Mouse (Mus musculus): ENCODE results near the gene Papolb. TPM values are rescaled to one million over a fixed set of nuclear protein-coding genes. Genes with fewer than 3 reads are reported as not detected.

The Papolb gene
- polyA plus RNA-seq, 1 experiment from 2014 or later = 0.15 TPM

DNA sequence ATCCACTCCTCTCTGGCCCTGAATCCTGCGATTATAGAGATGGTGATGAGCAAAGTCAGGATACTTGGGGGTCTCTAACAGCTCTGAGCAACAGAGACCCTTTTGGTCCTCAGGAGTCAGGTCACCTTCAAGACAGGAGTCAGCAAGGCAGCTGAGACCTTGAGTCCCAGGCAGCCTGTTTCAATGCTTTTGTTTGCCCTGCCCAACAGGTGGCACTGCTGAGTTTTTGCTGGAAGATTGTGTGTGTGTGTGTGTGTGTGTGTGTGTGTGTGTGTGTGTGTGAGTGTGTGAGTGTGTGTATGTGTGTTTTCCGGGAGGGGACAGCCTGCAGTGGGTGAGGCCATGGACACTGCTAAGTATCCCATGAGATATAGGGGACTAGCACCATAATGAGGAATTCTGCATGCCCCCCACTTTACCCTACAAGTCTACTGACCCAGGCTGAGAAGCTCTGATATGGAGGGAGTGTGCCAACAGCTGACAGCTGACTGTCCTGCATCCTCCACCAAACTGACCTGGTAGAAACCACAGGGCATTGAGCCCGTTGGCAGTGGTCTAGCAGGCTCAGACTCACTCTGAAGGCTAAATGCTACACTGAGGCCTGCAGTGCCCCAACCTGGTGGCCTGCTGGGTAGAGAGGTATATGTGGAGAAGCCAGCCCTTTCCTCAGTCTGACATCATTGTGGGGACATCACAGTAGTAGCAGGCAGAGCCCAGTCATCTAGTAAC, 24.0 kb downstream of the Papolb start:
- no peak for ATAC-seq (ENCODE audit: insufficient number of reproducible peaks, low FRiP score, low TSS enrichment, low read depth)
- Histone ChIP-seq H3K36me3 (ENCODE audit: control insufficient read depth, insufficient read depth, low read length) (no peaks in the 10 kb centered on the region), H3K9ac (ENCODE audit: low read length) (no peak overlapping the region), H3K4me1 (ENCODE audit: control insufficient read depth, insufficient read depth, low read length) (peaks cover 10% of the 10 kb centered on the region), H3K4me3 (ENCODE audit: low read depth, low read length) (no peak overlapping the region), H3K9me3 (ENCODE audit: control insufficient read depth, low read length) (no peaks in the 10 kb centered on the region), H3K27me3 (ENCODE audit: control insufficient read depth, insufficient read depth, low read length) (no peaks in the 10 kb centered on the region), H3K27ac (replicated peaks; ENCODE audit: low read depth, low read length) (no peak overlapping the region), H3K4me2 (ENCODE audit: low read depth, severe bottlenecking) (no peak overlapping the region)
- no peak for DNase-seq (ENCODE audit: low spot score)
- WGBS = 85% methylated on average over 3 of the region's 3 CpGs

DNA sequence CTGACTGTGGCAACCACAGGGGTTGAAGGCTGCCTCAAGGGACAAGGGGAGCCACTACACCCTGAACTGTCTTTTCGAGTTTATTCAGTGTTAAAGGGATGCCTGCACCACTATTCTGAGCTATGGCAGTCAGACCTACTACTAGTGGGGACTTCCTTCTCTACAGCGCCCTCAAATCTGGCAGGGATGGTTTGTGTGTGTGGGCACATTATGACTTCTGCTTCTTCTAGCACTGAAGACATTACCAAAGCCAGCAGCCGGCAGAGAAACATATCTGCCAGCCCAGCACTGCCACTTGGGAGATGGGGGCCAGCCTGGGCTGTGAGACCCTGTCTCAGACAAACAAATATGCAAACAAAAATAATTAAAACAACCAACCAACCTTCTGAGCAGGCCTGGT, 25.7 kb downstream of the Papolb start:
- Histone ChIP-seq H3K27me3 (ENCODE audit: control insufficient read depth, insufficient read depth, low read length) (no peaks in the 10 kb centered on the region), H3K4me3 (ENCODE audit: low read depth, low read length) (no peak overlapping the region), H3K4me1 (ENCODE audit: control insufficient read depth, insufficient read depth, low read length) (peaks cover 7% of the 10 kb centered on the region), H3K27ac (replicated peaks; ENCODE audit: low read depth, low read length) (no peak overlapping the region), H3K9me3 (ENCODE audit: control insufficient read depth, low read length) (no peaks in the 10 kb centered on the region), H3K9ac (ENCODE audit: low read length) (no peak overlapping the region), H3K36me3 (ENCODE audit: control insufficient read depth, insufficient read depth, low read length) (no peaks in the 10 kb centered on the region), H3K4me2 (ENCODE audit: low read depth, severe bottlenecking) (no peak overlapping the region)
- WGBS = 80% methylated on average over 3 of the region's 3 CpGs
- ATAC-seq (ENCODE audit: insufficient number of reproducible peaks, low FRiP score, low TSS enrichment, low read depth) = no peak
- no peak for DNase-seq (ENCODE audit: low spot score)

DNA sequence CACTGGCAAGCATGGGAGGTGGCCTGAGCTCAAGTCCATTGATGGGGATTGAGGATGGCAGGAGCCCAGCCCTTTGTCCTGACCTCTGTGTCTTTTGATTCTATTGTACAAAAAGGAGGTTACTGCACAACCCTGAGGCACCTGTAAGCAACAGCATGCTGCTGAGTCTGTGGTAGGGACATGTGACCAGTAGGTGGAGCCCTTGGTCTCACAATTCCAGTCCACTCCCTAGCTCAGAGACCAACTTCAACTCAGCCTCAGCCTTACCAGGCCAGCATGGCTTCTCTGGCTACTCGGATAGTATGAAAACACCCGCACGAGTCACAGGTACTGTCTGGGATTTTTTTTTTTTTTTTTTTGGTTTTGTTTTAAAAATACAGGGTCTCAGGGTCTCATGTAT, 27.5 kb downstream of the Papolb start:
- Histone ChIP-seq H3K9me3 (ENCODE audit: control insufficient read depth, low read length) (no peaks in the 10 kb centered on the region), H3K4me1 (ENCODE audit: control insufficient read depth, insufficient read depth, low read length) (0 out of 2 replicates have a peak, but pooled peaks cover 4% of the 10 kb centered on the region), H3K4me3 (ENCODE audit: low read depth, low read length) (no peak overlapping the region), H3K4me2 (ENCODE audit: low read depth, severe bottlenecking) (no peak overlapping the region), H3K36me3 (ENCODE audit: control insufficient read depth, insufficient read depth, low read length) (no peaks in the 10 kb centered on the region), H3K27ac (replicated peaks; ENCODE audit: low read depth, low read length) (no peak overlapping the region), H3K27me3 (ENCODE audit: control insufficient read depth, insufficient read depth, low read length) (no peaks in the 10 kb centered on the region), H3K9ac (ENCODE audit: low read length) (no peak overlapping the region)
- ATAC-seq (ENCODE audit: insufficient number of reproducible peaks, low FRiP score, low TSS enrichment, low read depth) (peak; percentile 81), DNase-seq (ENCODE audit: low spot score) (peak; percentile 89)
- 8% methylated on average over 3 of the region's 3 CpGs for WGBS

DNA sequence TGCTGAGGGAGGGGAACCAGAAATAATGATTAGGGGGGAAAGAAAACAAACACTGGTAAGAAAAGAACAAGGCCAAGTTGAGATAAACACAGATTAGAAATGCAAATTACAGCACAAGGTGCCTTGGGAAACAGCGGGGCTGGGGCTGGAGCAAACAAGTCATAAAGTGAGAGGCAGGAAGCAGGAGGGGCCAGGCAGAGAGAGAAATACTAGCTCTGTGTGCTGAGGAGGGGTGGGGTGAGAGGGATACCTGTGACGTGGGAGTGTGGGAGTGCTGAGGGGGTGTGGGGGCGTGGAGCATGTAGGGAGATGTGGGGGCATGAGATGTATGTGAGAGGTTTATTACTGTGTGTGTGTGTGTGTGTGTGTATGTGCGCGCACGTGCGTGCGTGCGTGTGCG, 29.0 kb downstream of the Papolb start:
- Histone ChIP-seq H3K9ac (ENCODE audit: low read length) (no peak overlapping the region), H3K27me3 (ENCODE audit: control insufficient read depth, insufficient read depth, low read length) (no peaks in the 10 kb centered on the region), H3K4me1 (ENCODE audit: control insufficient read depth, insufficient read depth, low read length) (0 out of 2 replicates have a peak, but pooled peaks cover 4% of the 10 kb centered on the region), H3K36me3 (ENCODE audit: control insufficient read depth, insufficient read depth, low read length) (no peaks in the 10 kb centered on the region), H3K4me3 (ENCODE audit: low read depth, low read length) (no peak overlapping the region), H3K4me2 (ENCODE audit: low read depth, severe bottlenecking) (no peak overlapping the region), H3K27ac (replicated peaks; ENCODE audit: low read depth, low read length) (no peak overlapping the region), H3K9me3 (ENCODE audit: control insufficient read depth, low read length) (no peaks in the 10 kb centered on the region)
- 73% methylated on average over 10 of the region's 10 CpGs for WGBS
- no peak for DNase-seq (ENCODE audit: low spot score)
- no peak for ATAC-seq (ENCODE audit: insufficient number of reproducible peaks, low FRiP score, low TSS enrichment, low read depth)

DNA sequence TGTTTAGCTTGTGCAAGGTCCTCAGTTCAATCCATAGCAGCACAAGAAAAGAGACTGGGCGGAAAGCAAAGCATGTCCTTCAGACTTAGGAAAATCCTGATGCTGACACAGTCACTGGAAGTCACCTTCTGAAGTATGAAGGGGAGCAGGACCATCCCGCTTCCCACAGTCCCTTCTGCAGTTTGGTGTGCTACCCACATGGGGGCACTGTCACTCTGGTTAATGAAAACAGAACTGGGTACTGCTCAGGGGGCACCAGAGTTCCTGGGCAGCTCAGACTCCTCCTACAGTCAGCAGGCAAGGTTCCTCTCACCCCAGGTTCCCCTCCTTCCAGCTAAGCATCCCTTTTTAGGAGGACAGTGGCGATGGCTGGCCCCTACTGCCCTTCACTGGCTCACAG, 30.9 kb downstream of the Papolb start:
- 37% methylated on average over 3 of the region's 3 CpGs for WGBS
- DNase-seq (ENCODE audit: low spot score) = peak; percentile 66
- Histone ChIP-seq H3K36me3 (ENCODE audit: control insufficient read depth, insufficient read depth, low read length) (no peaks in the 10 kb centered on the region), H3K9me3 (ENCODE audit: control insufficient read depth, low read length) (no peaks in the 10 kb centered on the region), H3K4me1 (ENCODE audit: control insufficient read depth, insufficient read depth, low read length) (0 out of 2 replicates have a peak, but pooled peaks cover 4% of the 10 kb centered on the region), H3K9ac (ENCODE audit: low read length) (no peak overlapping the region), H3K4me3 (ENCODE audit: low read depth, low read length) (no peak overlapping the region), H3K27me3 (ENCODE audit: control insufficient read depth, insufficient read depth, low read length) (no peaks in the 10 kb centered on the region), H3K4me2 (ENCODE audit: low read depth, severe bottlenecking) (no peak overlapping the region), H3K27ac (replicated peaks; ENCODE audit: low read depth, low read length) (no peak overlapping the region)
- ATAC-seq (ENCODE audit: insufficient number of reproducible peaks, low FRiP score, low TSS enrichment, low read depth) = no peak

DNA sequence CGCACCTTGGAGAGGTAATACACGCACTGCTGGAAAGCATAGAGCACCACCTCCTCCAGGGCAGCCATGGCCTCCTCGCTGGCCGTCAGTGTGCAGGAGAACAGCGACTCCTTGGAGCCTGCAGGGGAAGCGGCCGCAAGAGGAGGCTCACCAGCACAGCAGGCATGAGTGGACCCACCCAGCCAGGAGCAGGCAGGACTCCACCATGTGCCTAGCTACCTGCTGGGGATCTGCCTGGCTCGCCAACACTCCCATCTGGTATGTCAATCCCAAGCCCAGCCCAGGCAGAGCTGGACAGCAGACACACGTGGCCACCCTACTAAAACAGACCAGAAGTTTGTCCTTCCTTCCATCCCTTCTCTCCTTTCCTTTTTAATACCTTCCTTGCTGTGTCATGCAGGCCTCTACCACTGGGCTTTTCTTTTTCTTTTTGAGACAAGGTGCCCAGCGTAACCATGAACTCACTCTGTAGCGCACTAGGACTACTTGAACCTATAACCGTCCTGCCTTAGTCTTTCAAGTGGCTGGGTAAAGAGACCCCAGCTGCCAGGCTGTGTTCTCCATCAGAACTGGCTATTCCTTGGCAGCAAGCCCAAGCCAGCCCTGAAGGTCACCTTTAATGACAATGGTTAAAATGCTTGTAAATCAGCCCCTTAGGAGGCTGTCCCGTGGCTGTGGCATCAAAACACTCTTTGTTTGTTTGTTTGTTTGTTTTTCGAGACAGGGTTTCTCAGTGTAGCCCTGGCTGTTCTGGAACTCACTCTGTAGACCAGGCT, 34.4 kb downstream of the Papolb start:
- WGBS = 57% methylated on average over 14 of the region's 14 CpGs

DNA sequence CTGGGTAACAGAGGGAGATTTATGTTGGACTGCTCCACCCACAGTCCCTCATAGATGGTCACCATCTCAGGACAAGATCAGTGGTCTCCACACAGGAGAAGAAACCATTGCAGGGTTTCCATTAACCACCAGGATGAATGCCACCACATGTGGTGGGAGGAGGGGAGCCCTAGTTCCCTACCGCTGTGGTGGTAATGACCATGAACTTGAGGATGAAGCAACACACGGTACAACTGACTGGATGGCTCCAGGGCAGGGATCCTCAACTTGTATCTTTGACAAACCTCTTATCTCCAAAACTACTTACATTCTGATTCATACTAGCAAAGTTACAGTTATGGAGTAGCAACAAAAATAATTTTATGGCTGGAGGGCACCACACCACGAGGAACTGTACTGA, 36.6 kb downstream of the Papolb start:
- Histone ChIP-seq H3K4me3 (ENCODE audit: low read depth, low read length) (no peak overlapping the region), H3K9ac (ENCODE audit: low read length) (no peak overlapping the region), H3K27ac (replicated peaks; ENCODE audit: low read depth, low read length) (no peak overlapping the region), H3K9me3 (ENCODE audit: control insufficient read depth, low read length) (no peaks in the 10 kb centered on the region), H3K4me2 (ENCODE audit: low read depth, severe bottlenecking) (no peak overlapping the region), H3K36me3 (ENCODE audit: control insufficient read depth, insufficient read depth, low read length) (no peaks in the 10 kb centered on the region), H3K27me3 (ENCODE audit: control insufficient read depth, insufficient read depth, low read length) (no peaks in the 10 kb centered on the region), H3K4me1 (ENCODE audit: control insufficient read depth, insufficient read depth, low read length) (no peaks in the 10 kb centered on the region)
- WGBS = 80% methylated on average over 3 of the region's 3 CpGs
- DNase-seq (ENCODE audit: low spot score) (no peak), ATAC-seq (ENCODE audit: insufficient number of reproducible peaks, low FRiP score, low TSS enrichment, low read depth) (no peak)

More for the DNA sequence above, 34.4 kb downstream of the Papolb start:
- DNase-seq (ENCODE audit: low spot score) (no peak), ATAC-seq (ENCODE audit: insufficient number of reproducible peaks, low FRiP score, low TSS enrichment, low read depth) (no peak)
- no peak overlapping the region for H3K9ac ChIP-seq (ENCODE audit: low read length)
- no peaks in the 10 kb centered on the region for H3K27me3 ChIP-seq (ENCODE audit: control insufficient read depth, insufficient read depth, low read length)
- H3K36me3 ChIP-seq (ENCODE audit: control insufficient read depth, insufficient read depth, low read length) = no peaks in the 10 kb centered on the region
- no peak overlapping the region for H3K4me2 ChIP-seq (ENCODE audit: low read depth, severe bottlenecking)
- no peak overlapping the region for H3K4me3 ChIP-seq (ENCODE audit: low read depth, low read length)
- no peaks in the 10 kb centered on the region for H3K9me3 ChIP-seq (ENCODE audit: control insufficient read depth, low read length)
- H3K4me1 ChIP-seq (ENCODE audit: control insufficient read depth, insufficient read depth, low read length) = 0 out of 2 replicates have a peak, but pooled peaks cover 4% of the 10 kb centered on the region
- no peak overlapping the region for H3K27ac ChIP-seq (replicated peaks; ENCODE audit: low read depth, low read length)

DNA sequence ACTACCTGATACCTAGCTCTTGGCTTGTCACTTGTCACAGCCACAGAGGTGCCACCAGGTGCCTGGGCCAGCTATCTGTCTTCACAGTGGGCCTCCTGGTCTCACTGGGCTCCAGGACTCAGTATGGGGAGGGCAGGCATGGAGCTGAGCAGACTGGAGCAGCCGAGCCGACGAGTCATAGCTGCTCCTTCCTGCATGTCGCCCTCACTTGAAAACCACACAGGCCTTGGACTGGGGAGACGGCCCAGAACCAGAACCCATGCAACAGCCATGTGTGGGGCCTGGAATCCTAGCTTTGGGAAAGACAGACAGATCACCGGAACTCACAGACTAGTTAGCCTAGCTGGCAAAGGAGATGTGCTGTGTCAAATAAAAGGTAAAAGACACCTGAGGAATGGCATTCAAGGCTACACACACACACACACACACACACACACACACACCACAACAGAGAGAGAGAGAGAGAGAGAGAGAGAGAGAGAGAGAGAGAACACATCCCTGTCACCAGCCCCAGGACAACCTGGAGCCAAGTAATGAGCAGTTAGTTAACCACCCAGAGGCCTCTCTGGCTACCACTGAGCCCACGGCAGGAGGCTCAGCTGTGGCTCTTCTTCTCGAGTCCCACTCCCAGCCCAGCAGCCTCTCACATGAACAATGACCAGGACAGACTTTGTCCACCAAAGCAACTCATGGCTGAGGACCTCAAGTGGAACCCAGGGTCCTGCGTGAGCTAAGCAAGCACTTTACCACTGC, 39.7 kb downstream of the Papolb start:
- no peak overlapping the region for H3K27ac ChIP-seq (replicated peaks; ENCODE audit: low read depth, low read length)
- DNase-seq (ENCODE audit: low spot score) (no peak), ATAC-seq (ENCODE audit: insufficient number of reproducible peaks, low FRiP score, low TSS enrichment, low read depth) (no peak)
- H3K27me3 ChIP-seq (ENCODE audit: control insufficient read depth, insufficient read depth, low read length) = no peaks in the 10 kb centered on the region
- no peak overlapping the region for H3K9ac ChIP-seq (ENCODE audit: low read length)
- H3K4me3 ChIP-seq (ENCODE audit: low read depth, low read length) = no peak overlapping the region
- no peak overlapping the region for H3K4me2 ChIP-seq (ENCODE audit: low read depth, severe bottlenecking)
- H3K4me1 ChIP-seq (ENCODE audit: control insufficient read depth, insufficient read depth, low read length) = 0 out of 2 replicates have a peak, but pooled peaks cover 2% of the 10 kb centered on the region
- no peaks in the 10 kb centered on the region for H3K36me3 ChIP-seq (ENCODE audit: control insufficient read depth, insufficient read depth, low read length)
- H3K9me3 ChIP-seq (ENCODE audit: control insufficient read depth, low read length) = no peaks in the 10 kb centered on the region
- WGBS = 78% methylated on average over 9 of the region's 9 CpGs
